Mouse (Mus musculus) testis, postnatal 14 days (tissue): ENCODE measurements around the gene Tmed10.

Source experiments
- DNase-seq: peaks from one replicate; pipeline ENCODE4 v3.0.0; 2021; ENCODE audit warnings: low spot score

Tmed10 gene

DNA sequence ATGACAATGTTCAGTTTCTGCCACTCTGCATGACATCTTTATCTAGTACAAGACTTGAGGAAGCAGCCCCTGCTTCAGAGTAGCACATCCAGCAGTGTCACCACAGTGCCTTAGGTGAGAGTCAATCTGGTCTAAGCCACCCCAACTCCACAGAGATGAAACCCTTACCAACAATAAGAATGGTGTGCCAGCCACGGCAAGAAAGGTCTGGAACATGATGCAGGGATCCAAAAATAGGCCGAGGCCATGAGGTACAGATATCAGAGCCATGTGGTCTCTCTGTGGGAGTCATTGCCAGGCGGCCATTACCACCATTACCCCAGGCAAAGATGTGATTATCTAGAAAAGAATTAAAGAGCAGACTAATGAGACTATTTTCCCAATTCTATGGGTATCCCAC is 66.0 kb downstream of the Tmed10 start:
- DNase-seq, result no peak

DNA sequence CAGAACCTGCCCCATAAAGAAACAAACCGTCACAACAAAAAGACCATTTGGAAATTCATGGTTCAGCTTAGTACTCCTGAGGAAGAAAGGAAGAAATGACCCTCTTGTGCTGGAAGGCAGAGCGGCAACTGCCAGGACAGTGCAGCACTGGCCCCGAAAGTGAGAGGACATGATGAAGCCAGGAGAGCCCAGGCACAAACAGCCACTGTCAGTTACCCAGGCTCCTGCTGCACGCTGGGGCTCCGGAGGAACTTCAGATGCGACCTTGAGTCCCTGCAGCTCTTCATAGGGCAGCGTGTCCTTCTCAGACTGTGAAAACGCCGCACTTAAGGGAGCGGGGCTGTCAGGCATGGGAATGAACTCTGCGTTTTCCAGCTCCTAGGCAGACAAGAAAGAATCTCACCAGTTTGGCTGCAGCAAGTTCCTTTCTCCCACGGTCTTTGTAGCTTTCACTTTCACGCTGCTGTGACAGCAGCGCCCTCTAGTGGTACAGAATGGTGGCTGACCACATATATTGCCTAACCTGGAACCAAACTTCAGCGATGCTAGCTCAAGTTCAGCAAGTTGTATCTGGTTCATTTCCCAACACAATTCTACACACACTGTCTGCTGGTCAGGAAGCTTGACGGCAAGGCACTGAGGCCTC is 69.3 kb downstream of the Tmed10 start:
- DNase-seq, result peak; percentile 64

DNA sequence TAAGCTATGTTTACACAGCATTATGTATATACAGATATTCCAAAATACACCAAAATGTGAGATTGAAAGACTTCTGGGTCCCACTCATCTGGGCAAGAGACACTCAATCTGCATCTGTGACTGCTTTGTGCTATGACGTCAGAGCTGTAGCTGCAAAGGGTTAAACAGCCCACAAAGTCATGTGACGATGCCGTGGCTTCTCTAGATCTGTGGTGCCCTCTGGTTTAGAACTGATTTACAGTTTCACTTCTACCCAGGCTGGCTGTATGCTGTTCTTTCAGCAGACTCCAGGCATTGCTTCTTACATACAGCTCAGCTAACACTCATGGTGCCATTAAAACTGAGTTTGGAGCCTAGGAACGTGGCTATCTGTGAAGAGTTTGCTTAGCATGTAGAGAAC is 69.9 kb downstream of the Tmed10 start:
- DNase-seq, result no peak

DNA sequence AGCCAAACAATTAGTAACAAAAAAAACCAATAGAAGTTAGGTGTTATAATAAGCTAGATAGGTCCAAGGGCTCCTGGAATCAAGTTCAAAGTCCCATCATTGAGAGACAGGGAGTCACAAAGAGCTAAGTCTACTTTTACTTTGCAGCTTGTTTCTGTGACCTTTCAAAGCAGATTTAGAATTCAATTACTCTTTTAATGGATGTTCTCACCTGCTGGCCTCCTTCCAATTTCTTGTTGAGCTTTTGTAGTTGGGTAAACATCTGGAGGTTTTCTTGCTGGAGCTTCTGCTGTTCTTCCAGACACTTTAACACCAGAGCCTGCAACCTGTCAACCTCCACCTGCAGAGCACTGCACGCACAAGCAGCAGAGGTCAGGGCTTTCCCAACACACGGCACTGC is 71.4 kb downstream of the Tmed10 start:
- no peak for DNase-seq

DNA sequence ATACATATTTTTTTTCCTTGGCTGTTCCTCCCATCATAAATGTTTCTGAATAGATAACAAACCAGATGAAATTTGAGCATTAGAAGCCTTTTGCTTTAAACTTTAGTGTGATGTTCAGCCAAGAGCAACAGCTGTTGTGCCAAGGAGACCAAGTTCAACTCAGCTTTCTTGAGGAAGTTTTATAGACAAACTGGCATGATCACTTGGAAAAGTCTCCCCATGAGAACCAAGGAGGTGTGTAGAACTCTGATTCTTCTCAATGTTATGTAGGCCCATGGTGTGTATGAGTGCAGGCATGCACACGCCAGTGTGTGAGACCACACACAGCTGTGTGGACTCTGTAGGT is 75.8 kb downstream of the Tmed10 start:
- no peak for DNase-seq

DNA sequence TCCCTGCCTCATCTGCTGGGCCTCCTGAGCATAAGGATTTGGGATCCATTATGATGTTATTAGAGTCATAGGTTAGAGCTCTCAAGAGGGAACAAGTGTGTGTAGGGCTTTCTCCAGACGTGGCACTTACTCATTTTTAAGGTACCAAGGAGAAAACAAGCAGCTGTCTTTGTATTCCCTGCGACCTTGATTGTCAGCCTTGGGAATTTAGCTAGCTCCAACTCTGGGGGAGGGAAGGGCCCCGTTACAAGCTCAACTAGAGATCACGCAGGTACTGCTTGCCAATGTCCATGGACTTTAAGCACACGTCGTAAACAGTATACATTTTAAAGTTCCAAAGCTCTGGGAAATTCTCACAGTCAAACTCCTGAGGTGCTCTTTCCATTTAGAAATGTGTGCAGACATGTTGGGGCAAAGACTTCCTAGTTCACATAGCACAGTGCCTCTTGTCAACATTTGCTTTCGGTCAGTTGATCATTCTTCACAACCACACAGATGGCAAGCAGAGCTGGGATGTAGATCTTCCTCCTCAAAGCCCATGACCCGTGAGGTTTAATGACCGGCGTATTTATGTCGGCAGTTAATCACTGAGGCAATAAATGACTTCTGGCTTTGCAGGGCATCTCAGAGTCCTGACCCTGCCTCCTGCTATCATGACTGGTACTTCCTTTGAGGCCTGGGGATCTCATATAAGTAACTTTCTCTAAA is 76.4 kb downstream of the Tmed10 start:
- DNase-seq, result no peak

DNA sequence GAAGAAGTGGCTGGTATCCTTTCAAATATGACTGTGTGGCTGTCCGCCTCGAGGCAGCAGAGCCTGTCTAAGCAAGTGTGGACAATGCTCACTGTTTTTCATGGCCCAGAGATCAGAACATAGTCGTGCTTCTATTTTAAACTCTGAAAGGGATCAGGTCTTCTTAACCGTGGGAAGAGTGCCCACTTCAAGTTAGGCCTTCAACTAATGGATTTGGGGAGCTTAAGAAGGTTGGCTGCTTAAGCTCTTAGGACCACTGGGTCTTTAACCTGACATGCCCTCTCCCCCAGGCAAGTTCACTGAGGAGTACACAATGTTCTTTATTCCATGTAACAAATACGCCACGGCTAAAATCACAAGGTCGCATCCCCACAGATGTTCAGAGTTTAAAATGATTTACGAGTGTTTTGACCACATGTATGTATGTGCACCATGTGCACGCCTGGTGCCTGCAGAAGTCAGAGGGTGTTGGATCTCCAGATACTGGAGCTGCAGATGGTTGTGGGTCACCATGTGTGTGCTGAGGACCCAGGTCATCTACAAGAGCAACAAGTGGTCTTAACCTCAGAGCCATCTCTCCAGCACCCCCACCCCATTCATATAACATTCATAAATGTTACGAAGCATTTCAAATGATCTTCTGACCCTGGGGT is 77.2 kb downstream of the Tmed10 start:
- no peak for DNase-seq

DNA sequence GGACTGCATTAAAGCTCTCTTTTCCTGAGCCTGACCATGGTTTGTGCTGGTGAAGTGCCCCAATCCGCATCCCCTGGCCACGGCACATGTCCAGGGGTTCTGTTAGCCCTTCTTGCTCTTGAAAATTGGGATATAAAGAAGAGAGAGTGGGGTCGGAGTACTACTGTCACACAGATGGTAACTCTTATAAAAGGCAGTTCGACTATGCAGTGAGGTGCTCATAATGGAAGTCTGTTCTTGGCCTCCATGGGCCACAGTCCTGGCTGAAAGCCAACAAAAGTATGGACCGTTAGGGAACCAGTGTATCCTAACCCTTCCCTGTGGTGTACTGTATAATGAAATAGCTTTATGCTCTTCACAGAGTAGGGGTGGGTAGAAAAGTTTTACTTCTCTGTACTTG is 77.7 kb downstream of the Tmed10 start:
- no peak for DNase-seq

DNA sequence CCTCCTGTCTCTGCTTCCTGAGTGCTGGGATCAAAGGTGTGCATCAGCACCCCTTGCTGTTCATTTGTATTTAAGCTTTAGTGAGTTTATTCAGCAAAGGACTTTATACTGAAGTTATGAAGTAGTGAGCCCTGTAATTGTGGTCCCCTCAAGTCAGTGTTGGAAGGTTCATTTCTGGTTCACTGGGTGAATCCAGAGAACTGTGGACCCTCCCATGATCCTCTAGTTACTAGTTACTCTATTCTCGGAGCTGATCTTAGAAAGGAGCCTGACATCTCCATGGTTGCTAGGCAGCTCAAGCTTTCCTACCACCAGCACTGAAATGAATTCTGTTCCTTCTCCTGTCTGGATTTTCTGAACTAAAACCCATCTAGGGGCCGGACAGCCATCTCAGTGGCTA is 79.1 kb downstream of the Tmed10 start:
- DNase-seq, result no peak

DNA sequence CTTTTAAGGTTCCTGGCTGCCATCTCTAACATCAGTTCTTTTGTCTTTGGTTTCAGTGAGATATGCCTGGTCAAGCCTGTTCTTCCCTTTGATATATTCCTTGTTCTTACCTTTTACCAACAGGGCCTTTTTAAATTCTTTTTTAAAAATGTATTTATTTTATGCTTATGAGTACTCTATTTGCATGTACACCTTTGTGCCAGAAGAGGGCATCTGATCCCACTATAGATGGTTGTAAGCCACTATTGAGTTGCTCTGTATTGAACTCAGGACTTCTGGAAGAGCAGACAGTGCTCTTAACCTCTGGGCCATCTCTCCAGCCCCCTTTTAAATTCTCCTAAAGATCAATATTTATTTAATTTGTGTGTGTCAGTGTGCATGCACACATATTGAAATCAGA is 81.7 kb downstream of the Tmed10 start:
- no peak for DNase-seq

DNA sequence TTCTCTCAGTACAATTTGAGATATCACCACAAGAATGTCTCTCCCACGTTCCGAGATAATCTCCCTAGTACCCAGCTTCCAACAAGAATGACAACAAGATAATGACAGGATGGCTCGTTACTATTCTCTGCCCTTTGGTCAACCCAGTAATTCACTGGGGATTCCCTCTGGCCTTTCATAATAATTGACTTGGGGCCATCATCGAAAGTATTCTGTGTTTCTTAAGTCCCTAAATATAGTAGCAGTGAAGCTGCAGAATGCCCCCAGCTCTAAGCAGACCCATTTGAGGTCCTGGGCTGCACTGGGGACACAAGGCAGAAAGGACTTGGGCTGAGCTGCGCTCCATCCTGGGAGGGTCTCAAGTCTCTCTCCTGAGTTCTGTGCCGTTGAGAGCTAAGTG is 82.4 kb downstream of the Tmed10 start:
- no peak for DNase-seq

DNA sequence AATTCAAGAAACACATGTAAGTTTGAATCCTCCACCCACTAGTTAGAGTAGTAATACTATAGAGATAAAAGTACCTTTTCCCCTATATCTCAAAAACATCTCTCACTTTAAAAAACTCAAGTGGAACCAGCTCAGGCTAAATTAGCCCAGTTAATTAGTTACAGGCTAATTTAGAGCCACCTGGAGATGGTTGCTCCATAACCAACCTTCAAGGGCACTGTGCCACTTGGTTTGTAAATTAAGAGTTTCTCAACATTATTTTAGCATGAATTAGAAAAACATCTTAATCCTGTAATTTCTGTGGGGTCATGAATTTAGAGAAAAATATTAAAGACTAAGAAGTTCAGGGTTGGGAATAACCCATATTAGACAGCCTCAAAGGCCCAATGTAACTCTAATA is 83.1 kb downstream of the Tmed10 start:
- no peak for DNase-seq

DNA sequence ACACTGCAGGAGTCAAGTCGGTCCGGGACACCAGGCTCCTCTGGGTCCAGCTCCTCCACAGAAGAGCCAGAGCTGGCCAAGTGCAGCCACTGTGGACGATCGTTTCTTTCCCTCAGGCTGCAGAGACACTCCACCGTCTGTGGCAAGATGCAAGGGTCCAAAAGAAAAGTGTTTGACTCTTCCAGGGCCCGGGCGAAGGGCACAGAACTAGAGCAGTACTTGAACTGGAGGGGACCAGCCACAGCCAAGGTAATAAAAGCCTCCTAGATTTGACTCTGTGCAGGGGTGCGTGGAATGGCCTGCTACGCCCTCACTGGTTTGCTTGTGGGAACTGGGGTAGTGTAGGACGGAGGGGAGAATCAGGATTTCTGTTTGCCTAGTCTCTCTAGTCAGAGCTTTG is 84.0 kb downstream of the Tmed10 start:
- no peak for DNase-seq
